Mouse (Mus musculus): Measurements from ENCODE around the gene Atxn2.

- TF ChIP-seq ZC3H11A (IDR thresholded peaks at IDR 0.05; ENCODE audit: borderline replicate concordance, low read depth, low read length) (no peak), MAFK (IDR thresholded peaks at IDR 0.05; ENCODE audit: insufficient read depth, low read depth, low read length) (no peak), CHD2 (IDR thresholded peaks at IDR 0.05; ENCODE audit: low read depth, low read length) (no peak), ZNF384 (IDR thresholded peaks at IDR 0.05; ENCODE audit: low read depth, low read length) (no peak)
Measured at GRCm38 (mm10) chr5:121667067-121667466, 44.1 kb upstream of the Atxn2 start.
